ENCODE assay signal across 8 mouse cellular contexts in the genomic region with DNA sequence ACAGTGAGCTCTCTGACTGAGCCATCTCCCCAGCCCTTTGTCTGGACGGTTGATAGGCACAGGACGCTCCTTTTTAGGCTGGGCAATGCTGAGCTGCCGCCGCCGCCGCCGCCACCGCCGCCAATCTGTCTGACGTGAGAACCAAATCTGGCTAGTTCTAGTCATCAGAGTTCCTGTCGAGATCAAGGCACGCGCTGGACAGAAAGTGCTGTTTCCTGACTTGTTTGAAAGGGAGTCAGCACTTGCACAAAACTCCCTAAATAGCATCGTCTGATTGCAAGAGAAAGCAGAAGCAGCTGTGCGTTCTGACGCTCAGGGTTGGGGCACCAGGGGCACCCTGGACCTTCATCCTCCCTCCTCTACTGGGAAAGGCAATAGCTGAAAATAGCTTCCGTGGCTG.
A peak's percentile ranks its signal among the peaks of the same experiment; 100 is the strongest.
DNase-seq lines count a peak whose midpoint lies in the region; ATAC-seq lines count a peak whose summit lies in the region.

No protein-coding gene starts in this region.

- H3K4me2 ChIP-seq in hindbrain, embryonic 13.5 days, result no peak overlapping the region

- ATAC-seq in hindbrain, embryonic 13.5 days (ENCODE audit: low FRiP score), result no peak
- ATAC-seq in granulocyte monocyte progenitor cell, adult 5-6 weeks (replicated peaks; ENCODE audit: poor library complexity, severe bottlenecking), result peak; percentile 86

- intact Hi-C loops in left cerebral cortex, postnatal 36 days (cut with DNase I), result no loop called here

- no peaks in the 10 kb centered on the region for H3K9me3 ChIP-seq in hindbrain, embryonic 13.5 days
- H3K9me3 ChIP-seq in hindbrain, embryonic 10.5 days, result no peaks in the 10 kb centered on the region
- H3K9me3 ChIP-seq in limb, embryonic 10.5 days (replicated peaks), result no peaks in the 10 kb centered on the region

- WGBS in hindbrain, embryonic 13.5 days, result 67% methylated on average over 17 of the region's 17 CpGs
- WGBS in hindbrain, embryonic 10.5 days, result 74% methylated on average over 17 of the region's 17 CpGs
- 75% methylated on average over 17 of the region's 17 CpGs for WGBS in limb, embryonic 10.5 days

- no peak for DNase-seq in hindbrain, embryonic 10.5 days (ENCODE audit: low spot score)
- DNase-seq in CD4-positive helper T cell, adult 2 months (ENCODE audit: low read depth, low spot score), result peak; percentile 69
- peak; percentile 64 to 71 for DNase-seq in left cerebral cortex, postnatal 36 days (ENCODE audit: low spot score in 2 of 2)
- peak; percentile 68 to 72 for DNase-seq in right cerebral cortex, adult 2 months (ENCODE audit: low spot score in 2 of 2)
- DNase-seq in limb, embryonic 10.5 days (ENCODE audit: low spot score), result no peak
- no peak for DNase-seq in urinary bladder, postnatal 25 days (ENCODE audit: low spot score)

- H3K27ac ChIP-seq in hindbrain, embryonic 13.5 days, result 0 out of 2 replicates have a peak overlapping the region, but pooled peaks have one; percentile 12
- no peak overlapping the region for H3K27ac ChIP-seq in hindbrain, embryonic 10.5 days
- no peak overlapping the region for H3K27ac ChIP-seq in limb, embryonic 10.5 days

- H3K4me1 ChIP-seq in hindbrain, embryonic 13.5 days (replicated peaks), result peaks cover 8% of the 10 kb centered on the region; the same call in 1 of the 2 replicates
- peaks cover 9% of the 10 kb centered on the region; the same call in 1 of the 2 replicates for H3K4me1 ChIP-seq in hindbrain, embryonic 10.5 days (replicated peaks)
- H3K4me1 ChIP-seq in limb, embryonic 10.5 days, result peaks cover 9% of the 10 kb centered on the region; the same call in 1 of the 2 replicates

- no peaks in the 10 kb centered on the region for H3K27me3 ChIP-seq in hindbrain, embryonic 13.5 days
- H3K27me3 ChIP-seq in hindbrain, embryonic 10.5 days (ENCODE audit: insufficient read depth, poor library complexity, severe bottlenecking), result peaks cover 6% of the 10 kb centered on the region; the same call in 1 of the 2 replicates
- H3K27me3 ChIP-seq in limb, embryonic 10.5 days (ENCODE audit: low read depth, poor library complexity, severe bottlenecking), result 0 out of 2 replicates have a peak, but pooled peaks cover 4% of the 10 kb centered on the region

- H3K9ac ChIP-seq in hindbrain, embryonic 13.5 days, result no peak overlapping the region

- no peaks in the 10 kb centered on the region for H3K36me3 ChIP-seq in hindbrain, embryonic 13.5 days
- H3K36me3 ChIP-seq in hindbrain, embryonic 10.5 days, result no peaks in the 10 kb centered on the region
- H3K36me3 ChIP-seq in limb, embryonic 10.5 days, result no peaks in the 10 kb centered on the region

- H3K4me3 ChIP-seq in hindbrain, embryonic 13.5 days, result no peak overlapping the region
- no peak overlapping the region for H3K4me3 ChIP-seq in hindbrain, embryonic 10.5 days
- H3K4me3 ChIP-seq in limb, embryonic 10.5 days, result no peak overlapping the region

Comparison
In these comparisons a context has a peak if more than half of its experiments do, and no peak if none do; other contexts are left out.
1. DNase-seq: peak in CD4-positive helper T cell, adult 2 months (single experiment), left cerebral cortex, postnatal 36 days (2 of 2) and right cerebral cortex, adult 2 months (2 of 2); none in hindbrain, embryonic 10.5 days (single experiment), limb, embryonic 10.5 days (single experiment) and urinary bladder, postnatal 25 days (single experiment).